Mouse (Mus musculus) retina, embryonic 14.5 days (tissue): ENCODE measurements around the gene Skap1.

Source experiments
- DNase-seq: peaks from one replicate; pipeline ENCODE4 v3.0.0-alpha.2; 2015; ENCODE audit warnings: low spot score

Gene Skap1

GRCm38 (mm10) chr11:96560229-96560628 lies 95.8 kb downstream of the Skap1 start:
- DNase-seq, result no peak

- DNase-seq, result no peak
Observed at GRCm38 (mm10) chr11:96564088-96564487, 99.7 kb downstream of the Skap1 start.

GRCm38 (mm10) chr11:96572515-96572914 lies 108.1 kb downstream of the Skap1 start:
- no peak for DNase-seq

GRCm38 (mm10) chr11:96576491-96577427 lies 112.4 kb downstream of the Skap1 start:
- peak; percentile 41 for DNase-seq

- peak; percentile 68 for DNase-seq
Observed at GRCm38 (mm10) chr11:96578551-96579283, 114.3 kb downstream of the Skap1 start.

- peak; percentile 76 for DNase-seq
Observed at GRCm38 (mm10) chr11:96581604-96582384, 117.4 kb downstream of the Skap1 start.

- no peak for DNase-seq
Observed at GRCm38 (mm10) chr11:96582595-96582994, 118.2 kb downstream of the Skap1 start.

GRCm38 (mm10) chr11:96589828-96590227 lies 125.4 kb downstream of the Skap1 start:
- DNase-seq, result no peak

GRCm38 (mm10) chr11:96595890-96596289 lies 131.5 kb downstream of the Skap1 start:
- DNase-seq, result no peak

GRCm38 (mm10) chr11:96596301-96596700 lies 131.9 kb downstream of the Skap1 start:
- DNase-seq, result no peak

- no peak for DNase-seq
Observed at GRCm38 (mm10) chr11:96602806-96603205, 138.4 kb downstream of the Skap1 start.

- no peak for DNase-seq
Observed at GRCm38 (mm10) chr11:96604306-96604705, 139.9 kb downstream of the Skap1 start.

- no peak for DNase-seq
Observed at GRCm38 (mm10) chr11:96604751-96605450, 140.5 kb downstream of the Skap1 start.

GRCm38 (mm10) chr11:96605516-96605915 lies 141.1 kb downstream of the Skap1 start:
- DNase-seq, result no peak

- DNase-seq, result no peak
Observed at GRCm38 (mm10) chr11:96612596-96612995, 148.2 kb downstream of the Skap1 start.

GRCm38 (mm10) chr11:96616792-96617191 lies 152.4 kb downstream of the Skap1 start:
- DNase-seq, result no peak

GRCm38 (mm10) chr11:96618789-96619445 lies 154.5 kb downstream of the Skap1 start:
- no peak for DNase-seq

- DNase-seq, result no peak
Observed at GRCm38 (mm10) chr11:96619576-96619975, 155.2 kb downstream of the Skap1 start.

GRCm38 (mm10) chr11:96620006-96620405 lies 155.6 kb downstream of the Skap1 start:
- no peak for DNase-seq

GRCm38 (mm10) chr11:96620660-96621059 lies 156.3 kb downstream of the Skap1 start:
- no peak for DNase-seq

GRCm38 (mm10) chr11:96621167-96621566 lies 156.8 kb downstream of the Skap1 start:
- peak; percentile 87 for DNase-seq
